ENCODE assay signal across 25 mouse cellular contexts in genomic region chr5:136545061-136545460, GRCm38 (mm10). TPM values are rescaled to one million over a fixed set of nuclear protein-coding genes. Genes with fewer than 3 reads are reported as not detected.
A peak's percentile ranks its signal among the peaks of the same experiment; 100 is the strongest.
DNase-seq lines count a peak whose midpoint lies in the region; ATAC-seq and TF ChIP-seq lines count a peak whose summit lies in the region.
"Had no signal": no experiment of that assay in that cellular context is flagged by ENCODE, and none has a peak within 500 bp of the region (broad histone marks: within the 10 kb centered on the region; RNA-seq: fewer than 3 reads in every experiment).

No protein-coding gene starts in this region.

- no peak overlapping the region for H3K27ac ChIP-seq in heart, postnatal 0 days (ENCODE audit: low read depth)
- H3K27ac ChIP-seq in heart, embryonic 11.5 days (ENCODE audit: low read depth, low read length) = no peak overlapping the region
- H3K27ac ChIP-seq in liver, embryonic 14.5 days = no peak overlapping the region
- H3K27ac ChIP-seq in gastrocnemius, adult 2 months = no peak overlapping the region
- H3K27ac ChIP-seq: embryonic facial prominence, embryonic 13.5 days; hindbrain, embryonic 14.5 days; limb, embryonic 13.5 days; midbrain, embryonic 13.5 days; neural tube, embryonic 13.5 days had no signal

- H3K4me1 ChIP-seq in heart, postnatal 0 days (ENCODE audit: control insufficient read depth, insufficient read depth) = peaks cover 22% of the 10 kb centered on the region
- peaks cover 25% of the 10 kb centered on the region for H3K4me1 ChIP-seq in heart, embryonic 11.5 days (ENCODE audit: control insufficient read depth, insufficient read depth, low read length)
- peaks cover 23 to 26% of the 10 kb centered on the region in 2 experiments for H3K4me1 ChIP-seq in liver, embryonic 14.5 days (replicated peaks; ENCODE audit: control insufficient read depth in 2 of 2, insufficient read depth in 2 of 2, low read length in 1 of 2)

- H3K4me2 ChIP-seq in heart, postnatal 0 days (ENCODE audit: low read depth, low read length) = peak overlapping the region; percentile 23; the same call in 1 of the 2 replicates
- H3K4me2 ChIP-seq in heart, embryonic 11.5 days = no peak overlapping the region
- H3K4me2 ChIP-seq in liver, embryonic 14.5 days (ENCODE audit: low read depth) = peak overlapping the region; percentile 60
- H3K4me2 ChIP-seq: embryonic facial prominence, embryonic 13.5 days; hindbrain, embryonic 14.5 days; limb, embryonic 13.5 days; lung, embryonic 14.5 days; midbrain, embryonic 13.5 days; neural tube, embryonic 13.5 days had no signal

- TF ChIP-seq CTCF in heart, postnatal 0 days (IDR thresholded peaks at IDR 0.05; ENCODE audit: low read depth) = no peak
- TF ChIP-seq CTCF in liver, embryonic 14.5 days (IDR thresholded peaks at IDR 0.05; ENCODE audit: low read depth) = no peak
- TF ChIP-seq CTCF in gastrocnemius, adult 2 months (IDR thresholded peaks at IDR 0.05) = no peak

- H3K36me3 ChIP-seq in heart, postnatal 0 days (replicated peaks; ENCODE audit: control insufficient read depth, insufficient read depth, low read length) = no peaks in the 10 kb centered on the region
- H3K36me3 ChIP-seq in heart, embryonic 11.5 days (ENCODE audit: control insufficient read depth, insufficient read depth, low read length) = no peaks in the 10 kb centered on the region
- no peaks in the 10 kb centered on the region for H3K36me3 ChIP-seq in liver, embryonic 14.5 days (replicated peaks; ENCODE audit: control insufficient read depth, insufficient read depth, low read depth)
- H3K36me3 ChIP-seq: embryonic facial prominence, embryonic 13.5 days; heart, embryonic 10.5 days; limb, embryonic 13.5 days; midbrain, embryonic 13.5 days; neural tube, embryonic 13.5 days had no signal

- WGBS in heart, postnatal 0 days = 27% methylated on average over 4 of the region's 4 CpGs
- 46% methylated on average over 4 of the region's 4 CpGs for WGBS in heart, embryonic 11.5 days (ENCODE audit: insufficient replicate concordance)
- 17% methylated on average over 4 of the region's 4 CpGs for WGBS in liver, embryonic 14.5 days (ENCODE audit: insufficient replicate concordance)

- H3K27me3 ChIP-seq in heart, postnatal 0 days (ENCODE audit: control insufficient read depth, insufficient read depth, low read length) = no peaks in the 10 kb centered on the region
- no peaks in the 10 kb centered on the region for H3K27me3 ChIP-seq in heart, embryonic 11.5 days (ENCODE audit: control insufficient read depth, insufficient read depth, low read length)
- no peaks in the 10 kb centered on the region for H3K27me3 ChIP-seq in liver, embryonic 14.5 days (ENCODE audit: control insufficient read depth, insufficient read depth, low read length)
- H3K27me3 ChIP-seq: embryonic facial prominence, embryonic 13.5 days; limb, embryonic 13.5 days; midbrain, embryonic 13.5 days; neural tube, embryonic 13.5 days had no signal

- intact Hi-C loops in gastrocnemius, adult 2 months (cut with DNase I) = no loop called here

- no peak overlapping the region for H3K9ac ChIP-seq in heart, postnatal 0 days (replicated peaks; ENCODE audit: low read depth, low read length)
- H3K9ac ChIP-seq in heart, embryonic 11.5 days (ENCODE audit: low read depth, low read length) = no peak overlapping the region
- no peak overlapping the region; the same call in 1 of the 2 replicates for H3K9ac ChIP-seq in liver, embryonic 14.5 days (replicated peaks)
- H3K9ac ChIP-seq: embryonic facial prominence, embryonic 13.5 days; hindbrain, embryonic 14.5 days; limb, embryonic 13.5 days; lung, embryonic 14.5 days; midbrain, embryonic 13.5 days; neural tube, embryonic 13.5 days had no signal

- H3K4me3 ChIP-seq in heart, postnatal 0 days (ENCODE audit: low read depth, low read length) = no peak overlapping the region
- no peak overlapping the region for H3K4me3 ChIP-seq in heart, embryonic 11.5 days (ENCODE audit: low read depth, low read length)
- H3K4me3 ChIP-seq in liver, embryonic 14.5 days (ENCODE audit: insufficient read depth in 1 of 2, low read depth in 2 of 2, low read length in 2 of 2) = 0 out of 4 replicates have a peak overlapping the region, but pooled peaks of 1 of the 2 experiments have one; percentile 16
- H3K4me3 ChIP-seq in gastrocnemius, adult 2 months = no peak overlapping the region
- H3K4me3 ChIP-seq: embryonic facial prominence, embryonic 13.5 days; heart, embryonic 10.5 days; limb, embryonic 13.5 days; midbrain, embryonic 13.5 days; neural tube, embryonic 13.5 days had no signal

- ATAC-seq in heart, postnatal 0 days (ENCODE audit: insufficient read depth, low read depth) = no peak
- no peak for ATAC-seq in heart, embryonic 11.5 days (replicated peaks; ENCODE audit: insufficient number of reproducible peaks, low FRiP score, low TSS enrichment)
- ATAC-seq in liver, embryonic 14.5 days (ENCODE audit: insufficient read depth) = peak; percentile 64; the same call in 1 of the 2 replicates
- ATAC-seq in megakaryocyte-erythroid progenitor cell, adult 5-6 weeks (replicated peaks; ENCODE audit: low FRiP score, low TSS enrichment, poor library complexity, severe bottlenecking) = peak; percentile 48; the same call in 1 of the 2 replicates
- ATAC-seq: activated CD4-positive, CD25-positive, alpha-beta regulatory T cell, adult 4 months; forebrain, embryonic 16.5 days; midbrain, embryonic 13.5 days had no signal

- TF ChIP-seq EP300 in heart, postnatal 0 days (IDR thresholded peaks at IDR 0.05; ENCODE audit: low read depth) = no peak
- TF ChIP-seq EP300 in liver, embryonic 14.5 days (IDR thresholded peaks at IDR 0.05; ENCODE audit: low read depth) = peak; percentile 51; the same call in 1 of the 2 replicates

- H3K9me3 ChIP-seq in heart, postnatal 0 days (replicated peaks; ENCODE audit: control insufficient read depth, low read length) = no peaks in the 10 kb centered on the region
- H3K9me3 ChIP-seq in heart, embryonic 11.5 days (replicated peaks; ENCODE audit: control insufficient read depth, low read length) = no peaks in the 10 kb centered on the region
- no peaks in the 10 kb centered on the region for H3K9me3 ChIP-seq in liver, embryonic 14.5 days (ENCODE audit: control insufficient read depth, low read length)
- H3K9me3 ChIP-seq: embryonic facial prominence, embryonic 13.5 days; heart, embryonic 10.5 days; limb, embryonic 13.5 days; midbrain, embryonic 13.5 days; neural tube, embryonic 13.5 days had no signal

- no peak for DNase-seq in heart, postnatal 0 days (ENCODE audit: low spot score)
- DNase-seq in liver = peak; percentile 23
- DNase-seq in liver, embryonic 14.5 days (ENCODE audit: low read depth in 3 of 3, low spot score in 3 of 3) = no peak
- no peak for DNase-seq in adrenal gland, postnatal 36 days
- DNase-seq in gastrocnemius, adult 2 months = no peak
- DNase-seq: adrenal gland, adult 8-10 months; B cell, adult 2 months; cerebellum, adult 11 months; cerebellum, adult 9-10 months; embryo, embryonic 11 days; kidney, adult 11 months; kidney, postnatal 14 days; lung, embryonic 14.5 days; lung, postnatal 14 days; thymus, postnatal 4 days had no signal

RNA-seq across cellular contexts. Expression of gene Cux1, which starts 22.2 kb away (rescaled TPM):
- 89.5 and 118 TPM in 2 replicates for total RNA-seq in heart, postnatal 0 days (2014; rRNA removed; ENCODE audit: low replicate concordance)
- 48.0 and 50.7 TPM in 2 replicates for polyA plus RNA-seq in heart, postnatal 0 days (2015; fragmentation: Nextera tagmentation; extraction: Ambion mirVana)
- polyA plus RNA-seq in heart, embryonic 11.5 days (2014; fragmentation: Nextera tagmentation; extraction: Ambion mirVana) = 67.5 and 71.0 TPM in 2 replicates
- polyA plus RNA-seq in liver, embryonic 14.5 days (2012; rRNA removed) = 7.8 and 9.0 TPM in 2 replicates
- polyA plus RNA-seq in liver, embryonic 14.5 days (2014; fragmentation: Nextera tagmentation; extraction: Ambion mirVana) = 12.4 and 13.9 TPM in 2 replicates
- 105 and 126 TPM in 2 replicates for total RNA-seq in megakaryocyte-erythroid progenitor cell, adult 5-6 weeks (2014; fragmentation: Nextera tagmentation)
- 97.0 and 146 TPM in 2 replicates for total RNA-seq in megakaryocyte-erythroid progenitor cell, adult 5-6 weeks (2017)
- total RNA-seq in adrenal gland, postnatal 36 days (2021) = 100 to 1,000 TPM in 1 of 2 experiments, 10 to 100 TPM in 1; 97.4 to 110 TPM
- total RNA-seq in gastrocnemius, adult 2 months (2021) = 10 to 100 TPM; 80.9 to 88.2 TPM

Comparison
In these comparisons a context has a peak if more than half of its experiments do, and no peak if none do; other contexts are left out.
1. ATAC-seq: peak in liver, embryonic 14.5 days (single experiment) and megakaryocyte-erythroid progenitor cell, adult 5-6 weeks (single experiment); none in heart, postnatal 0 days (single experiment) and heart, embryonic 11.5 days (single experiment).